Mouse (Mus musculus): ENCODE results near the gene Fnbp1. TPM values are rescaled to one million over a fixed set of nuclear protein-coding genes. Genes with fewer than 3 reads are reported as not detected.
A peak's percentile ranks its signal among the peaks of the same experiment; 100 is the strongest.

Gene Fnbp1
- total RNA-seq, 2 experiments from 2014 or later: 47.2 to 64.0 TPM

DNA sequence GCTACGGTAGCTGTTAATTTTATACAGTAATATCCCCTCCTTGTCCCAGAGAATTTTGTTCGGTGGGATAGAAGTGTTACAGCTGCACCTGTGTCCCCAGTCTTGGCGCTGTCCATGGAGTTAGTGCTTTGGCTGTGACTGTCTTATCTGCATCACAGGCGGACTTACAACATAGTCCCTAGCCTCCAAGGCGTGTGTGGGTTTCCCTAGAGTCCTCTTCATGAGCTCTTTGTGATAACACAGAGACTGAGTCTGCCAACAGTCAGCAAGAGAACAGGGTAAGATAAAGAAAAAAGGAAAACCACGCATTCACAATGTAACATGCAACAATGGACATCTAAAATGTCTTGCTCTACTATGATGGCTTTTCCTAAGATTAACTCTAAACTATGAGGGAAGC lies 93.8 kb downstream of the Fnbp1 start:
- no peak for ATAC-seq (replicated peaks; ENCODE audit: poor library complexity, severe bottlenecking)

DNA sequence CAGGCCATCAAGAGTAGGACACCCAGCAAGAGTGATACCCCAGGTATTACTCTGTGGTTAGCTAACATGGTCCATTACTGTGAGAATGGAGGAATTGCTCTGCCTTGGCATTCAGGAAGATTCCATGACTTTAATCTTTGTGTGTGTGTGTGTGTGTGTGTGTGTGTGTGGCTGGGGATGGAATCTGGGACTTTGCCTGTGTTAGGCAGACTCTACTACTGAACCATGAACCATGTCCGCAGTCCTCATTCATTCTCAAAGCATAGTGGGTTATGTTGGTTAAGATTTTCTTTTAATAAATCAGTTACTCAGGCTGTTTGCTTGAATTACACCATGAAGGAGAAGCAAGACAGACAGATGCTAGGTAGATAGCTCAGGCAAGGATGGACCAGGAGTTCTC lies 98.0 kb downstream of the Fnbp1 start:
- ATAC-seq (replicated peaks; ENCODE audit: poor library complexity, severe bottlenecking): no peak

DNA sequence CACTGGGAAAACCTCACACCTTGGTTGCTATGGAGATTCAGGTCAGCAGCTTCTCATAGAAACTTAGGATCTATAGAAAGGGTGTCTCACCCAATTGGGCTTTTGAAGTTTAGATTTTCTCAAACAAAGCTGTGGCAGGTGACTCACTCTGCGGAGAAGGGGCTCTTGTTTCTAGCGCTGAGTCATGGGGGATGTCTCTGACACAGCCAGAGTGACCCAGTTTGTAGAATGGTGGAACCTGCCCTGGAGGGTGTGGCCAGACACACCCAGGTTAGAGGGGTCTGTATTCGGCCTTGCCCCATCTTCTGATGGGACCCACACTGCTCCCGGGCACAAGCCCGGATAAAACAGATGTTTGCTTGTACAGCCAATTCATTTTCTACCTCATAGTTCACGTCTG lies 98.9 kb downstream of the Fnbp1 start:
- ATAC-seq (replicated peaks; ENCODE audit: poor library complexity, severe bottlenecking): no peak

DNA sequence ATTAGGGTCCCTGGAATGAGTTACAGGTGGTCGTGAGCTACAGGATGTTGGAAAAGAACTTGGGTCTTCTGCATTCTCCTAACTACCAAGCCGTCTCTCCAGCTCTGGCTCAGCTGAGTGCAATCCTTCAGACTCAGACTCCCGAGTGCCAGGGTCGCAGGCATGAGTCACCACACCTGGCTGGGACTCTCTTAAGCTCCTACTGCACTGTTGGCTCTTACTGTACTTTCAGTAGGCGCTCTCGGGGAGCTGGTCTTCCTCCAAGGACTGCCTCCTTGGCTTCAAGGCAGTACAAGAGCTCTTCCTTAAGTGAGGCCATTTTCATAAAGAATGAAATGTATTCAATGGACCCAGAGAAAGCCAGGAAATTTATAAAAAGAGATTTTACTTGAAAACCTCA lies 100.4 kb downstream of the Fnbp1 start:
- ATAC-seq (replicated peaks; ENCODE audit: poor library complexity, severe bottlenecking): no peak

DNA sequence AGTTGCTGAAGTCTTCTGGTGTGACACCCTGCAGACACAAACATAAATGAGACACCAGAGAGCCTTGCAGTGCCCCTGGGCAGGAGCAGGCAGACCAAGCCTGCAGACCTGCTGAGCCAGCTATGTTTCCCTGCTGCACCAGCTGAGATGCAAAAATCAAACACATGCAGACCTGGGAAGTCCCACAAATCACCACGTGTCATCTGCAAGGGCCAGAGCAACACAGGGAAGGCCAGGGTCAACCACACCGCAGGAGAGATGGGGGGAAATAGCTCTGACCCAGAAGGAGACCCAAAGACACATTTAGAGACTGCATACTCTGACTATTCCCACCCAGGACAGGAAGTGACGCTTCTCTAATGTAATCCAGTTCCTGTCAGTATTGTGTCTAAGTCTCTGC lies 101.3 kb downstream of the Fnbp1 start:
- no peak for ATAC-seq (replicated peaks; ENCODE audit: poor library complexity, severe bottlenecking)

DNA sequence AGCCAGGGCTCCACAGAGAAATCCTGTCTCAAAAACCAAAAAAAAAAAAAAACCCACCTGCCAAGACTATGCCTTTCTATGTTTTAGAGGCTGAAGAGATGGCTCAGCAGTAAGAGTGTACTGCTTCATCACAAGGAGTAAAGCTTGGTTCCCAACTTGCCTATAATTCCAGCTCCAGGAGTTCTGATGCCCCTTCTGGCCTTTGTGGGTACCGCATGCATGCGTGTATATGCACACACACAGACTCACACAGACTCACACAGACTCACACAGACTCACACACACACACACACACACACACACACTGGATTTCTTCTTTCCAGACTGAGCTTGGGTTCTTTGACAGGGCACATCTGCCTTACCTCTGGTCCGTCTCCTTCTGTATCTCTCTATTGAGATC lies 101.8 kb downstream of the Fnbp1 start:
- ATAC-seq (replicated peaks; ENCODE audit: poor library complexity, severe bottlenecking): no peak

DNA sequence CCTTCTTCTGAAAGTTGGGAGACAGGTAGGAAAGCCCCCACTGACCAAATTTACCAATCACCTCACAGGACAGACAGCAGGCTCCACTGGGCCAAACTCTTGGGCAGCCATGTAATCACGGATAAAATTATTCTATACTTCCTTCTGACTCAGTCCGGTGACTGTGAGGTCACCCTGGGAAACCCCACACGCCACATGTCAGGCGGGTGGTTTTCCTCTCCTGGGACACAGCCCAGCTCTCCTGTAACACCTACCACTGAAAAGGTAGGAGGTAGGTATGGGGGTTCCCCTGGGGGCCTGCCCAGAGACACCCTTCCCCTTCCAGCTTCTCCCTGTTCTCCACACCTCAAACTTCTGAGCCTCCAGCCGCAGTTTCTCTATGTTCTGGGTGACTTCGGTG lies 105.0 kb downstream of the Fnbp1 start:
- ATAC-seq (replicated peaks; ENCODE audit: poor library complexity, severe bottlenecking): no peak

DNA sequence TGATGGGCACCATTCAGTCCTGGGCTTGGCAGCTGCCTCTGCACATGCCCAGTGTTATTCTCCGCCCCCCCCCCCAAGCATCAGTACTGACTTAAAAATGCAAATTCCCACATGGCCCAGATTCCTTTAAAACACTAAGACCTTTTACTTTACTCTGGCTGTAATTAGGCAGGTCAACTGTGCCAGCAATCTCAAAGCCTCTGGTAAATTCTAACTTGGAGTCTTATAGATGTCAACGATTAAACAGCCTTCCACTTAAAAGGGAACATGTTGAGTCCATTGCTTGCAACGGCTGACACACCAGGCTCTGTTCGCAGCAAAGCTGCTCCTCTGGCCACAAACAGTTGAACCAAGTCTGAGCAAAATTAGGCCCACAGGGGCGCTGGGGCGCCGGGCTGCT lies 109.8 kb downstream of the Fnbp1 start:
- no peak for ATAC-seq (replicated peaks; ENCODE audit: poor library complexity, severe bottlenecking)

DNA sequence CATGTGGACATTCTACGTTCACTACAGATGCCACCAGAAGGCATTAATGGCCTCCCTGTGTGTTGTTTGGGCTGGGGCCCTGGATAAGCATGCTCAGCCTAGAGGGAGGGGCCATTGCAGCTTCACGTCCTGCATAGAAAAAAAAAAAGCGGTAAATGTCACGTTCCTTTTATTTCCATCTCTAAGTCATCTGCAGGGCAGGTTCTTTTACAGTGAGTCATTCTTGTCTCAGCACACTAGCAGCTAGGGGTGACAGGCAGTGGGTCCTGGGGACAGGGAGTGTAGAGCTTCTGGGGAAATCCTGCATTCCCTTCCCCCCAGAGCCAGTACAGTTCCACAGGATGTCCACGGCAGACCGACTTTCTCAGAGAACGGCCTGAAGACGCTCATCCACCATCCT lies 115.2 kb downstream of the Fnbp1 start:
- ATAC-seq (replicated peaks; ENCODE audit: poor library complexity, severe bottlenecking): no peak

DNA sequence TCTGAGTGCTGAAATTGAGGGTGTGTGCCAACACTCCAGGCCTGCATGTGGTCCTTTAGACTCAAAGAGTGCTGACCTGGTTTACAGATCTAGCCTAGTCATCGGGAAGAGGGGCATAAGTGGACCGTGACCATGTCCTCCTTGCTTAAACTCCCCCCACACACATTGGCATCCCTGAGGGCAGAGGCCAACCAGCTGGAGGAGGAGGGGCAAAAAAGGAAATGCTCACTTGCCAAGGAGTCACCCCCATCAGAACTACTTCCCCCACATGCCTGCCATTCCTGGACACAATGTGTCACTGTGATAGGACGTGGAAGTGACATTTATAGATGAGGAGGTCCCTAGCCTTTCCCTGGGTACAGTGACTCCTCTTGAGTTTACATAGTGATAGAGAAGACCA lies 116.3 kb downstream of the Fnbp1 start:
- peak; percentile 43; the same call in 1 of the 2 replicates for ATAC-seq (replicated peaks; ENCODE audit: poor library complexity, severe bottlenecking)

DNA sequence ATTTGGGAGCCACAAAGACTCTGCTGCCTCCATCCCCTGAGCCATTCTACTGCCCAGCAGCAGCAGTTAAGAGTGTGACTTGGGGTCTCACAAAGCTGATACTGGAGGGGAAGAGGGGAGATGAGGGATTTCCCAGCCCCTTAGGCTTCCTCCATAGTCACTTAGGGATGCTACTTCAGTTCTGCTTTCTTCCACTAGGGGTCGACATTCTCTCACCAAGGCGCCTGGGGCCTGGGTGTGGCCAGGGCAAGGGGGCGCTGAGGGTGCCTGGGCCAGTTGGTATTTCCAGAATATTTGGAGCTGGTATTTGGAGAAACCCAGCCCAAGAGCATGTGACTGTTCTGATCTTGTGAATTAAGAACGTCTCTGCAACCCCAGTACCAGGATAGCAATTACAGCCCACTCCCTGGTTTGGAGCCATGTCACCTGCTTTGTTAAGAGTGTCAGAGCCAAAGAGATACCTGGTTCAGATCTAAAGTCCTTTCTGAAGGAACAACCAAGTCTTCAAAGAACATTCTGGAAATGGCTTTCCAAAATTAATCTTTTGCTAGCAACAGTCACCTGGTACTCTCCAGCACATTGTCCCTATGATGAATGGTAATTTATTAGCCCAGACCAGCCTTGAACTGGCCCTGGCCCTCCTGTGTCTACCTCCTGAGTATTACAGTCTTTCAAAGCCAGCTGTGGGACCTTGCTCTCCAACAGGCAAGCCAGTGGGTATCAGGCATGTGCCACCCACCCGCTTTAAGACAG lies 117.0 kb downstream of the Fnbp1 start:
- ATAC-seq (replicated peaks; ENCODE audit: poor library complexity, severe bottlenecking): peak; percentile 71

DNA sequence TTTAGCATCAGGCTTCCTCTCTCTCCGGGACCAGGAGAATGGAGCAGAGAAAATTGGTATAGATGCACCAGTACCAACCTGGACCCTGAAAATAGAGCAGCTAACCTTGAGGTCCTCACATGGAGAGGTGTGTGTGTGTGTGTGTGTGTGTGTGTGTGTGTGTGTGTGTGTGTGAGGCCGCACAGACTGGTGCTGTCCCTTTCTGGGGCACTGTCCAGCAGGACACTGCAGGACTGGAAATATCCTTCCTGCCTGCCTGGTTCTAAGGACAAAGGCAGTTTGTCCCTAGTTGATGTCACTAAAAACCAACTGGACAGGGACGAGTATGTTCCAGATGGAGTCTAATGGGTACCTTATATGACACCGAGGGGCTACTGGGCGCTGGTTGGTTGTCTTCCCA lies 117.9 kb downstream of the Fnbp1 start:
- ATAC-seq (replicated peaks; ENCODE audit: poor library complexity, severe bottlenecking): no peak

DNA sequence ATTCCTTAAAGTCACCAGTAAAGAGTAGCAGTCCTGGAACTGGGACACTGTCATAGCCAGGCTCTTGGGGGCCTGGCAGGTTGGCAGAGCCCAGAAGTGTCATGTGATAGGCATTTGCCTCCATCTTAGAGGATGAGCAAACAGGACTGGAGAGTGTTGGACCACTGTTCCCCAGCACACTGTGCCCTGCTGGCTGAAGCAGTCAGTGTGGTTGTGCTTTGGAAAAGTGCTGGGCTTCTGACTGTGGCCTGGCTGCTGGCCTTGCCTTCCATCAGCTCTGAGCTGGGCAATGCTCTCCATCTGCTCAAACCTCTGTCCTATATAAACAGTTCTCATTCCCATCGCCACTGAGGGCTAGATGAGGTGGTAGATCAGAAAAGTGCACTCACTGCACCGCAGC lies 121.6 kb downstream of the Fnbp1 start:
- no peak for ATAC-seq (replicated peaks; ENCODE audit: poor library complexity, severe bottlenecking)

DNA sequence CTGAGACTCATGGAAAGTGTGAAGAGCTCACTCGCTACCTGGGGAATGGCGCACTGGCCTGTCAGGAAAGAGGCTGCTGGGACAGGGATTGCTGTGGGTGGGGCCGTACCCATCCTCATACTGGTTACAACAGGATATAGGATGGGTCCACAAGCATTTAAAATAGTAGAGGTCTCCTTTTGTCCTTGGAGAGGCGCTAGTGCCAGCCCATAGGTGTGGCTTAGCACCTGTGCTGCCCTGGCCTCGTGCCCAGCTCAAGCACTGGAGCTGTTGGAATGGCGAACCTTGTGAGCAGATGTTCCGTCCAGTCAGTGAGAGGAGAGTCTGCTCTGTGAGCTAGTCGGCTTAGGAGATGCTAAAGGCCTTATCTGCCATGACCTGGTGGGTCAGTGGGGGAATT lies 122.8 kb downstream of the Fnbp1 start:
- ATAC-seq (replicated peaks; ENCODE audit: poor library complexity, severe bottlenecking): no peak

DNA sequence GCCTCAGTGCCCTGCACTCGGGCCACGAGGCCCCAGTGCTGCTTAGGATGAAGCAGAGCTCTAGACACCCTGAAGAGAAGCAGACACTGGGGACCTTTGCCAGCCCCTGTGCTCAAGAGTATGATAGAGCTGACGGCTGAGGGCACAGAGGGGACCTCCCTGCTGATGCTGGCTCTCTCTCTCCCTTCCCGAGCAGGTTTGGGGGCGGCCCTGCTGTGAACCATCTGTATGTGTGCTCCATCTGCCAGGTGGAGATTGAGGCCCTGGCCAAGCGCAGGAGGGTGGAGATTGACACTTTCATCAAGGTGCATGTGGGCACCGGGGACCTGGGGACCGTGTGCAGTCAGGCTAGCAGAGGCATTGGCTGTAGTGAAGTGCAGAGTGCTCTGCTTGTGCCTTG lies 123.3 kb downstream of the Fnbp1 start:
- no peak for ATAC-seq (replicated peaks; ENCODE audit: poor library complexity, severe bottlenecking)

DNA sequence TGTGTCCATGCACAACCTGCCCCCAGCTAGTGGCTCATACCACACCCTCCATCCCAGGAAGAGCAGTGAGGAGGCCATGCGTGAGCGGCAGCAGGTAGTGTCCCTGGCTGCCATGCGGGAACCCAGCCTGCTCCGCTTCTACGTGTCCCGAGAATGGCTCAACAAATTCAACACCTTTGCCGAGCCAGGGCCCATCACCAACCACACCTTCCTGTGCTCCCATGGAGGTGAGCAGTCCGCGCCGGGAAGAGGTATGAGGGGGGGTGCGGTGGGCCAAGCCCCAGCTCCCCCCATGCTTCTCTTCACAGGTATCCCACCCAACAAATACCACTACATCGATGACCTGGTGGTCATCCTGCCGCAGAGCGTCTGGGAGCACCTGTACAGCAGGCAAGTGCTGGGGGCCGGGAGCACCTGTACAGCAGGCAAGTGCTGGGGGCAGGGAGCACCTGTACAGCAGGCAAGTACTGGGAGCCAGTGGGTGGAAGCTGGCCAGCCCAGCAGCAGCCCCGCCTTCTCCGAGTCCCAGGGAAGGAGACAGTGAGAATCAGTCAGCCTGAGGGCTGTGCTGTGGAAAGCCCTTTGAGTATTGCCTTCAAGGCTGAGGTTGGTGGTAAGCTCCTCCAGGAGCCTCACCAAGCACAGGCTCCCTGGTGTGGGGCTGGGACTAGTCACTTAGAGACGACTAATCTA lies 124.0 kb downstream of the Fnbp1 start:
- ATAC-seq (replicated peaks; ENCODE audit: poor library complexity, severe bottlenecking): no peak

DNA sequence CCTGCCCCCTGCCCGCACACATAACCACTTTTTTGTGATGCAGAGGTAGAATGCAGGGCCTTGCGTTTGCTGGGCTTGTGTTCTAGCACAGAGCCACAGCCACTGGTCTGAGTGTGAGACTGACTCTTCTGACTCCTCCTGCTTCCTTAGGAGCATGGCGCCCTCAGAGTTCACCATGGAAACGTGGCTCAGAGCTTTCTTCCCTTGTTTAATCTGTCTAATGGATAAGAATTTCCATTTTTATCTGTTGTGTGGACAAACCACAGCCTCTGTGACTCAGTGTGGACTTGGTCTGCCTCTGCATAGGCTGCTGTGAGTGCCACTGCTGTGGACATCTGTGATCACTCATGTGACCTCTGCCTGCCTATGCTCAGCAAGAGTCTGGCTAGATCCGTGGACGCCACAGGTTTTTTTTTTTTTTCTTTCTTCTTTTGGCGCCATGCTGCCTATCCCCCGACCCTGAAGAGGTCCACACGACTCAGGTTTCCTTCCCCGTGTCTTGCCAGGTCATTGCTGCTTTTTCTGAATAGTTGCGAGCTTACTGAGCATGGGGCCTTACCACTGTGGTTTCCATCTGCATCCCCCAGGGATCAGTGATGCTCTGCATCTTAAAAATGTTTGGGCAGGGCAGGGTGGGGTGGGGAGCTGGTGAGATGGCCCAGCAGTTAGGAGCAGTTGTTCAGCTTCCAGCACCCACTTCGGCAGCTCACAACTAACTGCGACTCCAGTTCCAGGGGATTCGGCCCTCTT lies 128.3 kb downstream of the Fnbp1 start:
- ATAC-seq (replicated peaks; ENCODE audit: poor library complexity, severe bottlenecking): no peak

DNA sequence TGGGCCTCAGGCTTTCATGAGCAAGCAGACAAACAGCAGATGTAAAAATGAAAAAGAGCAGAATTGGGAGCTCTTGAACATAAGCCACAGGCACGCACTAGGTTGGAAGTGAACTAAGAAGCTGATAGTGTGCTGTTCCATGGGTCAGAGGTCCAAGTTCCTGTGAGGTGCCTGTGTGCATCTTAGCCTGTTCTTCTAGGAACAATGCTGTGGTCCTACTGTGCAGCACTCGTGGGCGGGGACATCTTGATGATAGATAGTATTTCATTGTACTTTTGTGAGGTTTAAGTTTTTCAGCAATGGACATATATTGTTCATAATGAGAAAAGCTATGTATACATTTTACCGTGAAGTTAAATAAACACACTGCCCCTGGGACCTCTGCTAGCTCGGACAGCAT lies 134.6 kb downstream of the Fnbp1 start:
- ATAC-seq (replicated peaks; ENCODE audit: poor library complexity, severe bottlenecking): no peak

DNA sequence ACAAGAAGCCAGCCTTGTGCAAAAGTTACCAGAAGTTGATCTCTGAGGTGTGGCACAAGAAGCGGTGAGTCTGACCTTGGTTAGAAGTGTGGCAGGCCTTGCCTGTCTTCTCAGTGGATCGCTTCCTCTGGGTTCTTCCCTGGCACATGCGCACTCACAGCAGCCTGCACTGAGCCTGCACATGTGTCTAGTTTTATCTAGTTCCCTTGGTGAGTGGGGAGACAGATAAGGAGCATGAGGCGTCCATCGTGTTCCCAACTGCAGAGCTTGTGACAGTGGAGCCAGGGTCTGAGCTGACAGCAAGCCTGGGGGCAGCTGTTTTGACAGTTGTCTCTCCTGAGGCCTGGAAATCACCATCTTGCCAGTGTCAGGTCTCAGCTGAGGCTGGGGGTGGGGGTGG lies 135.4 kb downstream of the Fnbp1 start:
- no peak for ATAC-seq (replicated peaks; ENCODE audit: poor library complexity, severe bottlenecking)

DNA sequence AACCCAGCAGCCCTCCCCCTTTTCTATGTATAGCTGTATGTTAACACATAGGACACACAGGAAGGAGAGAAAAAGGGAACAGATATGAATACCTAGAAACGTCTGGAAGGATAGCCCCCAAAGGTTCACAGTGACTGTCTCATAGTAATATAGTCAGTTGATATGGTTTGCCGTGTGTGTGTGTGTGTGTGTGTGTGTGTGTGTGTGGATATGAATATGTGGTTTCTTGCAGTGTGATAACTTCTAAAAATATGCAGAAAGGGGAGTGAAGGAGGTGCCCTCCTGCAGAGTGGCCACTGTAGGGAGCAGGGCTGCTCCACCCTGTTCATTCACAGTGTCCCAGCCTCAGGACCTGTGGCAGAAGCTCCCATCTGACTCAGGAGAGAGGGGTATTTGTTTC lies 136.4 kb downstream of the Fnbp1 start:
- ATAC-seq (replicated peaks; ENCODE audit: poor library complexity, severe bottlenecking): no peak

DNA sequence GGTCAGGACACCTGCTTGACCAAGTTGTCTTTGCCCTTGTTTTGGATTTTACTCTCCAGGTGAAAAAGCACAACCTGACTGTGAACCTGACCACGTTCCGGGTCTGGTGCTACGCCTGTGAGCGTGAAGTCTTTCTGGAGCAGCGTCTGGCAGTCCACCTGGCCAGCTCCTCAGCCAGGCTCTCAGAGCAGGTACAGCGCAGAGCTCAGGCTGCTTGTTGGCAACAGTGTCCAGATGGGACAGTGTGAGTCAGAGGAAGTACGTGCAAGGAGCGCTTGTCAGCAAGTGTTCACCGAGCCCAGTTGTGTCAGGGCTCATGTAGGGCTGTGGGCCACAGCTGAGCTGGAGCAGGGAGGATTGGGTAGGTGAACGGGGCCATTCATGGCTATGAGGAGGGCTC lies 139.0 kb downstream of the Fnbp1 start:
- ATAC-seq (replicated peaks; ENCODE audit: poor library complexity, severe bottlenecking): no peak
